Mouse (Mus musculus): ENCODE measurements at regions not wholly inside any gene's neighbourhood (a gene's known extent, or its start where the extent isn't known, plus 50 kb on each side); places are given as distances from the start of the nearest gene placed in this dataset.

DNA sequence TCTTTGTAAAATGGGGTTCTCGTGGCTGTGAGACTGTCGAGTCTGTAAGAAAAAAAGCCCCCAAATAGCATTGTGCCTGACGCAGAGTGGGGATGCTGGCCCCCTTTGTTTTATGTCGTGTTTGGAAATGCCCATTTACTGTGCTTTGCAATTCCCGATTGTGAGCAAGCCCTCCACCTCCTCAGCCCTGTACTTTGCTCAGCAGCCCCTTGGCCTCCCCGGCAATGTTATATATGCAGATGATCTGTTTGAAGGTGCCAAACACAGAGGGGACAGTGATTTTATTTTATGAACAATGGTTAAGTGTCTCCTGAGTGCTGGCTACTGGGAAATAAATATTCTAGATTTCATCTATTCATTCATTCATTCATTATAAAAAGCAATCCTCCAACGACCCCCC lies 477.6 kb downstream of the Prss52 start:
- no peak for TF ChIP-seq CTCF (IDR thresholded peaks at IDR 0.05; ENCODE audit: borderline replicate concordance, insufficient read depth, low read length)
- TF ChIP-seq POLR2A (IDR thresholded peaks at IDR 0.05; ENCODE audit: low read depth, low read length) = no peak

All from embryonic fibroblast, embryonic 13.5 days (primary cell).